Comparison of ENCODE assay signal across 8 mouse cellular contexts in the genomic region with DNA sequence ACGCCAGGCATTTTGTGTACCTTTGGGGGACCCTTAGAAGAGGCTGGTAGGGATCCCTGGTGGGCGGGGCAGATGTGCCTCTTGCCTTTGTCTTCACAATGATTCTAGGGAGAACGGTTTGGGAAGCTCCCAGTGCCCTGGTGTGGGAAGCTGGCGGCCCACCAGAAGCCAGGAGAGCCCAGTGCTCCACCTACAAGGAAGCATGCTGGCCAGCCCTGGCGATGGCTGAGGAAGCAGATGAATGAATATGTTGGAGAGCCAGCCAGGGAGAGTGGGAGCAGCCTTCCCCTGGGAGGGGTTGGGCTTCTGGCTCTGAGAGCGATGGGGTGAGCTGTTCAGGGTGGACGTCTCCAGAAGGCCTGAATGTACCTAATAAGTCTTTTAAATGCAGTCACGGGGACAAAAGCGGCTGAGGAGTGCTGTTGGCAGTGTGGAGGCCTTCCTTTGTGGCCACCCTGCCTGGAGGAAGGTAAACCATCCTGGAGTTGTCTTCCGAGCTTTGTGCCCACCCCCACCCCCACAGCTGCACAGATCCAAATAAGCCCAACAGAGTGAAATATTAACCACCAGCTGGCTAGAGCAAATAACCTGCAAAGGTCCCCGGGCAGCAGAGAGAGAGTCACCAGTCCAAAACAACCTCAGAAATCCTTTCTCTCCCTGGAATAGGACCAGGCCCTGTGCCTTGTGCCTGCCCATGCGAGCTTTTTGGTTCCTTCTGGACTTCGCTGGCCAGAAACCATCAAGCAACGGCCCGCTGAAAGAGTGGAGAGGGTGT. TPM values are rescaled to one million over a fixed set of nuclear protein-coding genes. Genes with fewer than 3 reads are reported as not detected.
DNase-seq lines count a peak whose midpoint lies in the region; ATAC-seq lines count a peak whose summit lies in the region.

No protein-coding gene starts in this region.

- H3K4me2 ChIP-seq in forebrain, embryonic 15.5 days (replicated peaks) = peak overlapping the region; percentile 84
- H3K4me2 ChIP-seq in liver, embryonic 16.5 days (ENCODE audit: low read depth, low read length) = peak overlapping the region; percentile 61

- ATAC-seq in forebrain, embryonic 15.5 days (replicated peaks) = peak; percentile 18
- peak; percentile 59 for ATAC-seq in liver, embryonic 16.5 days (ENCODE audit: low read depth)
- ATAC-seq in monocyte, adult 5-6 weeks (replicated peaks; ENCODE audit: insufficient number of reproducible peaks, low FRiP score, low TSS enrichment, poor library complexity, severe bottlenecking) = no peak

- peaks cover 34% of the 10 kb centered on the region for H3K36me3 ChIP-seq in forebrain, embryonic 15.5 days
- H3K36me3 ChIP-seq in liver, embryonic 16.5 days (ENCODE audit: control insufficient read depth, insufficient read depth) = no peaks in the 10 kb centered on the region

- no peaks in the 10 kb centered on the region for H3K9me3 ChIP-seq in forebrain, embryonic 15.5 days
- no peaks in the 10 kb centered on the region for H3K9me3 ChIP-seq in liver, embryonic 16.5 days (replicated peaks; ENCODE audit: control insufficient read depth, low read length)

- H3K9ac ChIP-seq in forebrain, embryonic 15.5 days (replicated peaks) = peak overlapping the region; percentile 97
- H3K9ac ChIP-seq in liver, embryonic 16.5 days (ENCODE audit: low read depth, low read length) = peak overlapping the region; percentile 41; the same call in 1 of the 2 replicates

- intact Hi-C loops in heart, postnatal 14 days (cut with DNase I) = no loop called here

- WGBS in forebrain, embryonic 15.5 days = 16% methylated on average over 15 of the region's 15 CpGs
- 31% methylated on average over 15 of the region's 15 CpGs for WGBS in liver, embryonic 16.5 days (ENCODE audit: insufficient replicate concordance)

- H3K27me3 ChIP-seq in forebrain, embryonic 15.5 days = no peaks in the 10 kb centered on the region
- H3K27me3 ChIP-seq in liver, embryonic 16.5 days (ENCODE audit: control insufficient read depth, insufficient read depth, low read depth, low read length) = peaks cover 33% of the 10 kb centered on the region

- peaks cover 73% of the 10 kb centered on the region for H3K4me1 ChIP-seq in forebrain, embryonic 15.5 days
- H3K4me1 ChIP-seq in liver, embryonic 16.5 days (ENCODE audit: control insufficient read depth, low read depth, low read length) = no peaks in the 10 kb centered on the region; the same call in 1 of the 2 replicates

- peak overlapping the region; percentile 99 for H3K27ac ChIP-seq in forebrain, embryonic 15.5 days (replicated peaks)
- H3K27ac ChIP-seq in liver, embryonic 16.5 days (ENCODE audit: low read length) = peak overlapping the region; percentile 71

- DNase-seq in lung, adult 18-20 months = peak; percentile 37 to 42
- DNase-seq in lung, postnatal 14 days = no peak
- DNase-seq in heart, postnatal 14 days = peak; percentile 57 to 59
- peak; percentile 60 to 75 for DNase-seq in kidney, postnatal 4 days
- peak; percentile 31 for DNase-seq in ovary, postnatal 14 days (ENCODE audit: low spot score)

- H3K4me3 ChIP-seq in forebrain, embryonic 15.5 days = peak overlapping the region; percentile 81
- H3K4me3 ChIP-seq in liver, embryonic 16.5 days (ENCODE audit: low read depth, low read length) = peak overlapping the region; percentile 62

RNA-seq across cellular contexts. Expression of a gene that starts 2.2 kb away (rescaled TPM):
- polyA plus RNA-seq in forebrain, embryonic 15.5 days (2015; fragmentation: Nextera tagmentation; extraction: Ambion mirVana) = 43.7 and 47.3 TPM in 2 replicates
- total RNA-seq in heart, postnatal 14 days (2021) = 10 to 100 TPM in 1 of 2 experiments, 1 to 10 TPM in 1; 9.9 to 10.4 TPM
- polyA plus RNA-seq in liver, embryonic 16.5 days (2015; fragmentation: Nextera tagmentation; extraction: Ambion mirVana) = 7.4 and 10.8 TPM in 2 replicates
- 6.6 to 31.5 TPM (median 17.6 TPM) in 3 replicates for total RNA-seq in monocyte, adult 5-6 weeks (2017)
